Mouse (Mus musculus) hindbrain, embryonic 11.5 days (tissue): ENCODE data around the gene Gm2022. TPM values are rescaled to one million over a fixed set of nuclear protein-coding genes. Genes with fewer than 3 reads are reported as not detected.
A peak's percentile ranks its signal among the peaks of the same experiment; 100 is the strongest.
"Not testable (repeated sequence)": the region's sequence is repeated elsewhere in the genome, so short reads cannot be mapped to it uniquely, and the experiment has no call there.

Experiments
- ATAC-seq: fragments of 200-750 bp; cut with Nextera tagmentation; 2 replicates; pipeline ENCODE4 v1.8.0; 2017; ENCODE audit warnings: mild to moderate bottlenecking, moderate TSS enrichment, moderate library complexity; ENCODE audit not compliant: low FRiP score
- DNase-seq: peaks from one replicate; pipeline ENCODE4 v3.0.0-alpha.2; 2015; ENCODE audit warnings: low spot score
- H3K27ac ChIP-seq: fragments of 300-500 bp; sonication (generic); 2 replicates; pipeline ENCODE4 v1.5.1; 2014; ENCODE audit warnings: mild to moderate bottlenecking, low read depth, low read length
- H3K27me3 ChIP-seq: fragments of 300-500 bp; sonication (generic); 2 replicates; pipeline ENCODE4 v1.6.1; 2014; ENCODE audit warnings: mild to moderate bottlenecking, low read length, moderate library complexity, mixed read lengths; ENCODE audit not compliant: control insufficient read depth, insufficient read depth
- H3K36me3 ChIP-seq: fragments of 300-500 bp; sonication (generic); 2 replicates; pipeline ENCODE4 v1.6.1; 2014; ENCODE audit warnings: mild to moderate bottlenecking, low read length, moderate library complexity, mixed read lengths; ENCODE audit not compliant: control insufficient read depth, insufficient read depth
- H3K4me1 ChIP-seq: fragments of 300-500 bp; sonication (generic); replicated peaks from 2 replicates; pipeline ENCODE4 v1.6.1; 2014; ENCODE audit warnings: low read length, mixed read lengths; ENCODE audit not compliant: control insufficient read depth, insufficient read depth
- H3K4me2 ChIP-seq: fragments of 300-500 bp; sonication (generic); replicated peaks from 2 replicates; pipeline ENCODE4 v1.6.1; 2014; ENCODE audit warnings: mild to moderate bottlenecking, low read depth, low read length
- H3K4me3 ChIP-seq: fragments of 300-500 bp; sonication (generic); 2 replicates; pipeline ENCODE4 v1.5.1; 2014; ENCODE audit warnings: low read depth, low read length
- H3K9ac ChIP-seq: fragments of 300-500 bp; sonication (generic); 2 replicates; pipeline ENCODE4 v1.6.1; 2014; ENCODE audit warnings: low read depth, low read length
- H3K9me3 ChIP-seq: fragments of 300-500 bp; sonication (generic); 2 replicates; pipeline ENCODE4 v1.6.1; 2016; ENCODE audit warnings: low read length; ENCODE audit not compliant: control insufficient read depth
- WGBS: fragments of 180-500 bp; shearing (Covaris S2); extraction: QIAGEN DNeasy Blood & Tissue Kit; methylation state at CpG from one replicate; pipeline ENCODE4 v1.1.7; 2014; 5-methylcytosine and 5-hydroxymethylcytosine counted together
- polyA plus RNA-seq: library from polyadenylated mRNA; unstranded; fragments of >200 nt; fragmentation: Nextera tagmentation; extraction: Ambion mirVana; gene quantifications from 2 replicates; pipeline ENCODE4 v1.2.1, GENCODE M21; 2014

Gene Gm2022
- polyA plus RNA-seq = not detected in 2 replicates

- H3K4me2 ChIP-seq, H3K4me3 ChIP-seq, ATAC-seq, H3K36me3 ChIP-seq, H3K27me3 ChIP-seq, H3K27ac ChIP-seq, H3K9ac ChIP-seq, DNase-seq, H3K4me1 ChIP-seq, H3K9me3 ChIP-seq: not testable (repeated sequence)
- WGBS = no CpG with 5 or more reads among the region's 1 CpGs
Observed at GRCm38 (mm10) chr12:87895070-87895469, at the start of gene Gm2022. Gene Gm2022, plus strand, starts transcription at chr12:87895370.

- DNase-seq, ATAC-seq, H3K27ac ChIP-seq, H3K27me3 ChIP-seq, H3K4me1 ChIP-seq, H3K9ac ChIP-seq, H3K36me3 ChIP-seq, H3K4me3 ChIP-seq, H3K9me3 ChIP-seq, H3K4me2 ChIP-seq: not testable (repeated sequence)
- WGBS = no CpG with 5 or more reads among the region's 2 CpGs
Observed at GRCm38 (mm10) chr12:87850657-87851056, 44.5 kb upstream of the Gm2022 start.

- not testable (repeated sequence) for H3K9me3 ChIP-seq, DNase-seq, H3K36me3 ChIP-seq, H3K4me3 ChIP-seq, H3K4me2 ChIP-seq, H3K9ac ChIP-seq, H3K4me1 ChIP-seq, H3K27me3 ChIP-seq, ATAC-seq, H3K27ac ChIP-seq
- WGBS = 81% methylated on average over 1 of the region's 1 CpGs
Observed at GRCm38 (mm10) chr12:87856067-87856466, 39.1 kb upstream of the Gm2022 start.

- DNase-seq, H3K4me3 ChIP-seq, H3K4me2 ChIP-seq, H3K9me3 ChIP-seq, H3K27me3 ChIP-seq, H3K4me1 ChIP-seq, H3K9ac ChIP-seq, H3K36me3 ChIP-seq, H3K27ac ChIP-seq: not testable (repeated sequence)
- 88% methylated on average over 23 of the region's 23 CpGs for WGBS
- ATAC-seq = 0 out of 2 replicates have a peak, but pooled peaks have one; percentile 10
Observed at GRCm38 (mm10) chr12:87861740-87862692, 33.2 kb upstream of the Gm2022 start.

GRCm38 (mm10) chr12:87863638-87864037 lies 31.5 kb upstream of the Gm2022 start:
- not testable (repeated sequence) for H3K9ac ChIP-seq, H3K4me1 ChIP-seq, H3K9me3 ChIP-seq, DNase-seq, H3K27ac ChIP-seq, H3K4me3 ChIP-seq, H3K36me3 ChIP-seq, H3K27me3 ChIP-seq, ATAC-seq, H3K4me2 ChIP-seq
- 97% methylated on average over 9 of the region's 11 CpGs for WGBS

- H3K27me3 ChIP-seq, H3K9me3 ChIP-seq, H3K4me1 ChIP-seq, DNase-seq, ATAC-seq, H3K4me2 ChIP-seq, H3K9ac ChIP-seq, H3K36me3 ChIP-seq, H3K27ac ChIP-seq, H3K4me3 ChIP-seq: not testable (repeated sequence)
- WGBS = 86% methylated on average over 2 of the region's 2 CpGs
Observed at GRCm38 (mm10) chr12:87864048-87864447, 31.1 kb upstream of the Gm2022 start.

GRCm38 (mm10) chr12:87873772-87874171 lies 21.4 kb upstream of the Gm2022 start, which contains the start of gene Gm2016:
Gene Gm2016, plus strand, starts transcription at chr12:87874072.
- WGBS = 93% methylated on average over 5 of the region's 5 CpGs
- ATAC-seq, H3K27me3 ChIP-seq, H3K9ac ChIP-seq, H3K4me3 ChIP-seq, DNase-seq, H3K4me2 ChIP-seq, H3K27ac ChIP-seq, H3K4me1 ChIP-seq, H3K36me3 ChIP-seq, H3K9me3 ChIP-seq: not testable (repeated sequence)

GRCm38 (mm10) chr12:87919721-87920120 lies 24.6 kb downstream of the Gm2022 start, which contains the start of gene Gm2035:
Gene Gm2035, minus strand, starts transcription at chr12:87919857.
- not testable (repeated sequence) for H3K4me2 ChIP-seq, H3K9me3 ChIP-seq, H3K4me3 ChIP-seq, H3K27me3 ChIP-seq, H3K9ac ChIP-seq, H3K36me3 ChIP-seq, ATAC-seq, DNase-seq, H3K4me1 ChIP-seq, H3K27ac ChIP-seq
- WGBS = 76% methylated on average over 2 of the region's 2 CpGs
